Mouse (Mus musculus) kidney, embryonic 14.5 days (tissue): ENCODE measurements around the gene Ppp1r8. TPM values are rescaled to one million over a fixed set of nuclear protein-coding genes. Genes with fewer than 3 reads are reported as not detected.

Experiments
- ATAC-seq: fragments of 200-750 bp; cut with Nextera tagmentation; 2 replicates; pipeline ENCODE4 v1.8.0; 2017; ENCODE audit warnings: moderate number of reproducible peaks, mild to moderate bottlenecking, moderate TSS enrichment, moderate library complexity; ENCODE audit not compliant: low FRiP score, low TSS enrichment
- H3K27ac ChIP-seq: fragments of 300-500 bp; sonication (generic); 2 replicates; pipeline ENCODE4 v1.5.1; 2014; ENCODE audit warnings: low read depth, mild to moderate bottlenecking, low read length, moderate library complexity, mixed read lengths
- H3K27me3 ChIP-seq: fragments of 300-500 bp; sonication (generic); 2 replicates; pipeline ENCODE4 v1.6.1; 2014; ENCODE audit warnings: mild to moderate bottlenecking, low read length; ENCODE audit not compliant: control insufficient read depth, insufficient read depth
- H3K36me3 ChIP-seq: fragments of 300-500 bp; sonication (generic); 2 replicates; pipeline ENCODE4 v1.6.1; 2014; ENCODE audit warnings: low read length, mixed read lengths; ENCODE audit not compliant: control insufficient read depth, insufficient read depth
- H3K4me1 ChIP-seq: fragments of 300-500 bp; sonication (generic); 2 replicates; pipeline ENCODE4 v1.6.1; 2014; ENCODE audit warnings: low read length, mixed read lengths; ENCODE audit not compliant: control insufficient read depth, insufficient read depth
- H3K4me2 ChIP-seq: fragments of 300-500 bp; sonication (generic); replicated peaks from 2 replicates; pipeline ENCODE4 v1.6.1; 2014; ENCODE audit warnings: low read depth, mild to moderate bottlenecking, low read length
- H3K4me3 ChIP-seq: fragments of 300-500 bp; sonication (generic); 2 replicates; pipeline ENCODE4 v1.5.1; 2014; ENCODE audit warnings: mild to moderate bottlenecking, low read length
- H3K9ac ChIP-seq: fragments of 300-500 bp; sonication (generic); 2 replicates; pipeline ENCODE4 v1.6.1; 2014; ENCODE audit warnings: low read depth, mild to moderate bottlenecking, low read length, moderate library complexity
- H3K9me3 ChIP-seq: fragments of 300-500 bp; sonication (generic); 2 replicates; pipeline ENCODE4 v1.6.1; 2016; ENCODE audit warnings: low read length; ENCODE audit not compliant: control insufficient read depth
- WGBS: fragments of 180-500 bp; shearing (Covaris S2); extraction: QIAGEN DNeasy Blood & Tissue Kit; methylation state at CpG from one replicate; pipeline ENCODE4 v1.1.7; 2014; 5-methylcytosine and 5-hydroxymethylcytosine counted together
- polyA plus RNA-seq: library from polyadenylated mRNA; unstranded; fragments of >200 nt; fragmentation: Nextera tagmentation; extraction: Ambion mirVana; gene quantifications from 2 replicates; pipeline ENCODE4 v1.2.1, GENCODE M21; 2014

The Ppp1r8 gene
- polyA plus RNA-seq, 1 experiment from 2014 or later: 65.3 TPM

- H3K4me1 ChIP-seq: no peaks in the 10 kb centered on the region
- H3K4me2 ChIP-seq: no peak overlapping the region
- WGBS: 94% methylated on average over 13 of the region's 13 CpGs
- H3K4me3 ChIP-seq: no peak overlapping the region
- no peak overlapping the region for H3K27ac ChIP-seq
- no peak overlapping the region for H3K9ac ChIP-seq
- no peaks in the 10 kb centered on the region for H3K9me3 ChIP-seq
- H3K27me3 ChIP-seq: no peaks in the 10 kb centered on the region
- peaks cover 71% of the 10 kb centered on the region for H3K36me3 ChIP-seq
- no peak for ATAC-seq
Measured at GRCm38 (mm10) chr4:132863012-132863411, 20.0 kb upstream of the Ppp1r8 start.

- ATAC-seq: no peak
- peaks cover 70% of the 10 kb centered on the region for H3K36me3 ChIP-seq
- H3K27ac ChIP-seq: no peak overlapping the region
- H3K9me3 ChIP-seq: no peaks in the 10 kb centered on the region
- H3K27me3 ChIP-seq: no peaks in the 10 kb centered on the region
- no peak overlapping the region for H3K4me3 ChIP-seq
- no peaks in the 10 kb centered on the region for H3K4me1 ChIP-seq
- WGBS: 93% methylated on average over 1 of the region's 1 CpGs
- no peak overlapping the region for H3K4me2 ChIP-seq
- H3K9ac ChIP-seq: no peak overlapping the region
Measured at GRCm38 (mm10) chr4:132860880-132861279, 17.9 kb upstream of the Ppp1r8 start.

DNA sequence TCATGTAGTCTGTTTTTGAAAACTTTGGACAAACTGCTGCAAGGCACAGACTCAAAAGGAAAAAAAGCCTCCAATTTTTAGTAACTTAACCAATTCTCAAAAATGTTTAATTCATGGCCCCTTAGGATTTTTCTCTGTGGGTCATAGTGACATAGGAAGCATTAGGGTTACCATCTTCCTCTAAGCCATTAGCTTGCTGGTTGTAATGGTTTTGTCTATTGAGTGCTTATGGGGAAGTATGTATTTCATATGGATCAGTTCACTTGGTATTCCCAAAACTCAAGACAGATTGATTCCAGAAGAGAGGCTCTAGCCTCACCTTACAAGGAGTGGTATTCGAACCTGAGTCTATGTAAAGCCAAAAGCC lies 719 bp upstream of the Ppp1r8 start:
- peaks cover 19% of the 10 kb centered on the region for H3K36me3 ChIP-seq
- no peak for ATAC-seq
- H3K4me1 ChIP-seq: peaks cover 6% of the 10 kb centered on the region; the same call in 1 of the 2 replicates
- peak overlapping the region; percentile 84 for H3K4me3 ChIP-seq
- H3K27ac ChIP-seq: peak overlapping the region; percentile 75; the same call in 1 of the 2 replicates
- H3K27me3 ChIP-seq: no peaks in the 10 kb centered on the region
- peak overlapping the region; percentile 53 for H3K4me2 ChIP-seq
- H3K9me3 ChIP-seq: no peaks in the 10 kb centered on the region
- peak overlapping the region; percentile 90; the same call in 1 of the 2 replicates for H3K9ac ChIP-seq
- 88% methylated on average over 1 of the region's 1 CpGs for WGBS

- H3K27me3 ChIP-seq: no peaks in the 10 kb centered on the region
Measured at GRCm38 (mm10) chr4:132842281-132842906, 575 bp downstream of the Ppp1r8 start.

GRCm38 (mm10) chr4:132841493-132841892 lies 1.5 kb downstream of the Ppp1r8 start:
- Histone ChIP-seq H3K4me3 (peak overlapping the region; percentile 84), H3K36me3 (peaks cover 40% of the 10 kb centered on the region), H3K27ac (no peak overlapping the region), H3K4me2 (peak overlapping the region; percentile 71), H3K4me1 (peaks cover 6% of the 10 kb centered on the region; the same call in 1 of the 2 replicates), H3K9me3 (no peaks in the 10 kb centered on the region), H3K9ac (peak overlapping the region; percentile 90; the same call in 1 of the 2 replicates), H3K27me3 (no peaks in the 10 kb centered on the region)
- 78% methylated on average over 3 of the region's 3 CpGs for WGBS
- no peak for ATAC-seq

More at GRCm38 (mm10) chr4:132842281-132842906, 575 bp downstream of the Ppp1r8 start:
- Histone ChIP-seq H3K27ac (peak overlapping the region; percentile 57; the same call in 1 of the 2 replicates), H3K4me2 (peak overlapping the region; percentile 71), H3K4me1 (peaks cover 6% of the 10 kb centered on the region; the same call in 1 of the 2 replicates), H3K9me3 (no peaks in the 10 kb centered on the region), H3K36me3 (peaks cover 32% of the 10 kb centered on the region), H3K9ac (peak overlapping the region; percentile 90), H3K4me3 (peak overlapping the region; percentile 84)
- WGBS: 0% methylated on average over 30 of the region's 30 CpGs
- ATAC-seq: 0 out of 2 replicates have a peak, but pooled peaks have one; percentile 37

- Histone ChIP-seq H3K4me2 (no peak overlapping the region), H3K4me1 (no peaks in the 10 kb centered on the region), H3K36me3 (peaks cover 36% of the 10 kb centered on the region), H3K4me3 (no peak overlapping the region), H3K27me3 (no peaks in the 10 kb centered on the region), H3K9ac (no peak overlapping the region), H3K27ac (no peak overlapping the region), H3K9me3 (peaks cover 8% of the 10 kb centered on the region; the same call in 1 of the 2 replicates)
- ATAC-seq: peak; percentile 57
- 75% methylated on average over 8 of the region's 8 CpGs for WGBS
Measured at GRCm38 (mm10) chr4:132823614-132824366, 19.2 kb downstream of the Ppp1r8 start.

DNA sequence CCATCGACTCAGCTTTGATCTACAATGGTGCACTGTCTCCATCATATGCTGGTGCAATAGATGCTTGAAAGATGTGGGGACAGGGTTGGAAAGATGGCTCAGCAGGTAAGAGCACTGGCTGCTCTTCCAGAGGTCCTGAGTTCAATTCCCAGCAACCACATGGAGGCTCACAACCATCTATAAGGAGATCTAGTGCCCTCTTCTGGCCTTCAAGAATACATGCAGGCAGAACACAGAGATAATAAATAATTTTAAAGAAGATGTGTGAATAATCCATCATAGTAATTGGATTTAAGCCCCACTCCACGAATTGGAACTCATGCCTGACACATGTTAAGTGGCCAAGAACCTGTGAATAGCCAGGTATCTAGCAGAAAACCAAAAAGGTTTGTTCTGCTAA lies 24.5 kb downstream of the Ppp1r8 start:
- Histone ChIP-seq H3K4me2 (no peak overlapping the region), H3K27me3 (no peaks in the 10 kb centered on the region), H3K36me3 (no peaks in the 10 kb centered on the region), H3K4me1 (no peaks in the 10 kb centered on the region), H3K9ac (no peak overlapping the region), H3K4me3 (no peak overlapping the region), H3K9me3 (peaks cover 3% of the 10 kb centered on the region; the same call in 1 of the 2 replicates), H3K27ac (no peak overlapping the region)
- ATAC-seq: no peak
- WGBS: 61% methylated on average over 2 of the region's 2 CpGs

- Histone ChIP-seq H3K9ac (no peak overlapping the region), H3K4me2 (no peak overlapping the region), H3K27ac (no peak overlapping the region), H3K36me3 (no peaks in the 10 kb centered on the region), H3K4me3 (no peak overlapping the region), H3K27me3 (no peaks in the 10 kb centered on the region), H3K9me3 (peaks cover 3% of the 10 kb centered on the region; the same call in 1 of the 2 replicates), H3K4me1 (no peaks in the 10 kb centered on the region)
- no peak for ATAC-seq
- 50% methylated on average over 2 of the region's 2 CpGs for WGBS
Measured at GRCm38 (mm10) chr4:132816855-132817254, 26.1 kb downstream of the Ppp1r8 start.

DNA sequence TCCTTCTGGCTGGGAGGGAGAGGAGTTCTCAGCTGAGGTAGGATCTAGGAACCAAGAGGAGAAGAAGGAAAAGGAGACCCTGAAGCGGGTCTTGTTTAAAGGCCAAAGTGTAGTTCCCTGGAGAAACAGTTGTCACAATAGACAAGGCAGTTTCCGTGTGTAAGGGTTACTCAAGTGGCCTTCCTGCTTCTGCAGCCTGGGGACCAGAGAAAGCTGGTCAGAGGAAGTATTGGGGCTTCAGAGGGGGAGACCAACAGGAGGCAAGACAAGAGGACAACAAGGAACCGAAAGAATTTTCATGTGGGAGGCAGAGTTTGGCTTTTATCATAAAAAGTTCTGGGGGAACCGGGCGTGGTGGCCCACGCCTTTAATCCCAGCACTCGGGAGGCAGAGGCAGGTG lies 26.6 kb downstream of the Ppp1r8 start:
- H3K27ac ChIP-seq: no peak overlapping the region

More for the DNA sequence above, 26.6 kb downstream of the Ppp1r8 start:
- no peak overlapping the region for H3K4me2 ChIP-seq
- H3K27me3 ChIP-seq: no peaks in the 10 kb centered on the region
- no peak overlapping the region for H3K4me3 ChIP-seq
- H3K9me3 ChIP-seq: peaks cover 6% of the 10 kb centered on the region; the same call in 1 of the 2 replicates
- no peaks in the 10 kb centered on the region for H3K36me3 ChIP-seq
- no peaks in the 10 kb centered on the region for H3K4me1 ChIP-seq
- 80% methylated on average over 7 of the region's 7 CpGs for WGBS
- no peak for ATAC-seq
- H3K9ac ChIP-seq: no peak overlapping the region
